Mouse (Mus musculus): ENCODE results near the gene Myrip. TPM values are rescaled to one million over a fixed set of nuclear protein-coding genes. Genes with fewer than 3 reads are reported as not detected.

The Myrip gene
- total RNA-seq, 4 experiments from 2014 or later = 5.5 to 10.8 (median 7.0) TPM

DNA sequence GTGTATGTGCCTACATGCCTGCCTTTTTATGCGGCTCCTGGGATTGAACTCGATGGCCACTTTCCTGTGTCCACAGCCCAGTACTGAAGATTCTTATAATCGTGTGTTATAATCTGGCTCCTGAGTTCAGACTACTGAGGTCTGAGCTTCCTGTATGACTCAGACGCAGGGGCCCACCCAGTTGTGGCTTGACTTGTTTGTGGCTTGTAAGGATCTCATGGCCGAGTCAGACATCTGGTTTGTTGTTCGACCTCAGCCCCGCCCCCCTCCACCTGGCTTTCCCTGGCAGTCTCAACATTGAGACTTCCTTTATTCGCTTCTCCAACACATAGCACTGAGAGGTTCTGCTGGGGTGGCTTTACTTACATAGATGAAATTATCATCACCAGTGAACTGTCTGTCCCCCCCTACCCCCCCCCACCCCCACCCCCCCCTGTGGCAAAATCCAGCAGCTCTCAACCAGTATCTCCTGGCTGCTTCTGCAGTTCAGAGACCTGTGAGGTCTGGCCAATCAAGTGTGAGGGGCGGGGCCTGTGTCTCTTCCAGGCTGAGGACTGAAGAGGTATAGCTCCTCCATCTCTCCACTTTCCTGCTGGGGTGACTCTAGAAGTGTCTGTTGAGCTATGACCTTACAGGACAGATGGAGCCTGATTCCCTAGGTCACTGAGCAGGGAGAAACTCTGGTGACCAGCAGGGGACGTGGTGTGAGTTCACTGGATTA, 38.8 kb downstream of the Myrip start:
- DNase-seq = no peak

DNA sequence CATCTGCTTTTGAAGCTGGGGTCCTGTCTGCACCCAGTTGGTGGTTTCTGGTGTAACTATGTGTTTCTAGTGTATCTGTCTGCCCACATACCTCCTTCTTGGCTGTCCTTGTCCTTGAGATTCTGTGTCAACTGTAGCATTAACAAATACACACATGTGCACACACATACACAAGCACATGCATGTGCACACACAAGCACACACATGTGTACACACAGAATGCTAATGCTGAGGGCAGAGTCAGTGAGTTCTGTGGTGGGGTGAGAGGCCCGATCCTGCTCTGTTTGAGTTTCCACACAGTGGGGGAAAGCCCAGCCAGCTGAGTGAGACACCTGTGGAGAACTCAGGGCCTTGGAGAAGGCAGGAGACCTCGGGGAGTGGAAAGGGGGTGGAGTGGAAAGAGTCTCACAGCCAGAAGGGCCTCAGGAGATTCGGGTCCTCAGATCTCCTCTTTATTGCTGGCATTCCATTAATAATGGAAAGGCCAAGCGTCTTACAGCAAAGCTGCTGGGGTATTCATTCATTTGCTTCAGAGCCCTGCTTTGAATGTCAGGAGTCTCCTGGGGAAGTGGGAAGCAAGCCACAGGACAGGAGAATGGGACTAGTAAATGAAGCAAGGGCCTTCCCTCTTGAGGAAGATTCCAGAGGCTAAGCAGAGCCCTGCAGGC, 41.9 kb downstream of the Myrip start:
- DNase-seq = no peak

DNA sequence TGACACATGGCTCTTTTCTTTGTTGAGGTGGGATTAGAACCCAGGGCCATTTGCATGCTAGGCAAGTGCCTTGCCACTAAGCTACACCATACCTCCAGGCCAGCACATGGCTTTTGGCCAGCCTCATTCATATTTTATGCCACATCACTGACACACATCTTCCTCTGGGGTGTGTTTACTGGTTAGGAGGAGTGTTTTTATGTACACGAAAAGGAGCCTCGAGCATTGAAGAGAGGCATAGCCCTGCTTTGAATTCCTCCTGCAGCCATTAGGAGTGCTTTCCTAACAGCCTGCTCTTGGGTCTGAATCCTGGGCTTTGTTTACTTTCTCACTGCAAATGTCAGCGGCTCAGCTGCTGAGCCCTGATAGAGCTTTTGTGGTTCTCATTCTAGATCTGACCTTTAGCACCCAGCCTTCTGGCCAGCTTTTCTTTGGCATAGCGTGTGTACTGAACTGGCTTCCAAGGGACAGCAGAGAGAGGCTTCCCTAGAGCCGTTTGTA, 44.4 kb downstream of the Myrip start:
- no peak for DNase-seq

DNA sequence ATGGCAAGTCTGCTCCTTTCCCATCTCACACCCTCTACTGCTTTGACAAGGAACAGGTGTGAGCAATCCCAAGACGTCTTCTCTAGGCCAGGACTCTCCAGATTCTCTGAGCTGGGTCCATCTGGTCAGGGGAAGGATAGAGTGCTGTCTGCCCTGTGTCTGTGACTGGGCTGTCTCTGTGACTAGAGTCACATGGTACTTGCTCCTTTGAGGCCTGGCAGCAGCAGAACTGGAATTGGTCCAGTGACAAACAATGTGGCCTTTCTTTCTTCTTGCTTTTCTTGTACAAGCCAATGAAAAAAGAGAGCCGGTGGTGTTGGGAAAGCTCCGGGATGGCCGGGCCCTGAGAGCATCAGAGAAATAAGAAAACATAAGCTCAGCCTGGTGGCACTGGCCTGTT, 47.8 kb downstream of the Myrip start:
- no peak for DNase-seq

DNA sequence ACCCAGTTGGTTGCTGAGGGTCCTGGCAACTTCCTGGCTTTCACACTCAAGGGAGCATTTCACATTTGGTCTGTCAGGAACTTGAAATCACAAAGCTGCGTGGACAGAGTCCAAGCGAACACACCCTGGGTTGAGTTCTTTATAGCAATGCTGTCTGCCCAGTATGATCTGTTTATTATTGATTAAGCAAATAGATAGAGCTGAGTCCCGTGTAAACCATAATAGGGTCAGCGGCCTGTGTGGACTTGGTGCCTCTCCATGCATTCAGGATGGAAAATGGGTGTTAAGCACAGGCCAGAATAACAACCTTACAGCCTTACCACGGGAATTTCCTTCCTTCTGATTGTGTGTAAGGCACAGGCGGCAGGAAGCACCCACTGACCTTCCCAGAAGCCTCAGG, 49.0 kb downstream of the Myrip start:
- no peak for DNase-seq

DNA sequence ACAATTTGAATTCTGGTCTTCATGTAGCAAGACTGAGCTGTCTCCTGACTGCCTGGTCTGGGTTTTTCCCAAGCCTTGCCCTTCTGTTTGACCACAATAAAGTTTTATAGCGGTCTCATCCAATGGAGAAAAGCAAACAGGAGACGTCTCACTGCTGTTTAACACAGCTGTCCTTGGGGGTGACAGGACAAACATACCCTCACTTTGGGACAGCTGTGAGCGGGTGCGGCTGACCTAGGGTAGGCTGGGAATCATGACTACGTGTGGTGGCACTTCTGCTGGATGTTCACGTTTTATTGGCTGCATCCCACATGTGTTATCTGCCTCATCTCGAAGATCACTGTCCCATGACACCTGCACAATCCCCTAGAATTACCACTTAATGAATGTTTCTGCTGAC, 49.7 kb downstream of the Myrip start:
- no peak for DNase-seq

DNA sequence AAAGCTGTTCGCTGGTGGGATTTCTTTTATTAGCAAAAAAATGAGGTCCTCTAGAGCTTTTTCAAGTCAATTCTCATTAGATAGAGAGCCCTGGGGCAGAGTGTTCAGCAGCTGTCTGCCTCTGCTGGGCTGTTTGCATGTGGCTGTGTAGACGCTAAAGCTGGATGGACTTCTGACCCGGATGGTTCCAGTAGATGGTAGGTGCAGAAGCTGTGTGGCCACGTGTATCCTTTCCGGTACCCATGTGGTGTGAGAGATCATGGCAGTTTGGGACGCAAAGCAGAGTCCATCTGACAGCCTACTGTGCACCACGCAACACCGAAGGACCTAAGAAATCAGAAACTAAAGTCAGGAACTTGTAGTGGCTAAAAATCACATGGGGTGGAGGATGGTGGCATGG, 50.2 kb downstream of the Myrip start:
- no peak for DNase-seq

DNA sequence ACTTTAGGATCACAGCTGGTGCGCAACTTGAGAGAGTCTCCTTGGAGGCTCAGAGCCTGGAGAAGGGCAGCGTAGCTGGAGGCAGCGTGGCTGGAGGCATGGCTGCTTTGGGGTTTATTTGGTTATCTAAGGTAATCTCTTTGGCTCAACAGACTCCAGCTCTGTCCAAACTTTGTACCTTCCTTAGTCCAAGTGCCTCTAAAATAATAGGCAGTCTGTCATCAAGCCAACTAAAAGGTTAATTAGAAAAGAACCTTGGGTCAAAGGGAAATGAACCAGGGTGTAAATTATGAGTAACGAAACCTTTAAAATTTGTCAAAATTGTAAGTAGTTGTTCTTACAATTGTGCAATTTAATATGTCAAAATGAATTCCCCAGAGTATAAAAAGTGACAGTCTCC, 51.7 kb downstream of the Myrip start:
- DNase-seq = no peak

DNA sequence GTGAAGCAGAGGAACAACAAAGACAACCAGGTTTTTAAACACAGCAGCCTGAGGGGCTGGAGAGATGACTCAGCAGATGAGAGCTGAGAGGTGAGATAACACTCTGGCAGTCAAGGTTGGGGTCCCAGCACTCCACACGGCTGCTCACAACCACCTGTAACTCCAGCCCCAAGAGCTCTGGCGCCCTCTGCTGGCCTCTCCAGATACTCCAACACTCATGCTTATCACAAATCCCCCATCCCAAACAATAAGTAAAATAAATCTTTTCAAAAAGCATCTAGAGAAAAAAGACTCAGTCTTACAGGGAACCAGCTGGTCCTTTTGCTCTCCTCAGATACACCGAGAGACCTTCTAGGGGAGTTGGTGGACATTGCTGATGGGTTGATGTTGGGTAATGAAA, 52.7 kb downstream of the Myrip start:
- DNase-seq = no peak

DNA sequence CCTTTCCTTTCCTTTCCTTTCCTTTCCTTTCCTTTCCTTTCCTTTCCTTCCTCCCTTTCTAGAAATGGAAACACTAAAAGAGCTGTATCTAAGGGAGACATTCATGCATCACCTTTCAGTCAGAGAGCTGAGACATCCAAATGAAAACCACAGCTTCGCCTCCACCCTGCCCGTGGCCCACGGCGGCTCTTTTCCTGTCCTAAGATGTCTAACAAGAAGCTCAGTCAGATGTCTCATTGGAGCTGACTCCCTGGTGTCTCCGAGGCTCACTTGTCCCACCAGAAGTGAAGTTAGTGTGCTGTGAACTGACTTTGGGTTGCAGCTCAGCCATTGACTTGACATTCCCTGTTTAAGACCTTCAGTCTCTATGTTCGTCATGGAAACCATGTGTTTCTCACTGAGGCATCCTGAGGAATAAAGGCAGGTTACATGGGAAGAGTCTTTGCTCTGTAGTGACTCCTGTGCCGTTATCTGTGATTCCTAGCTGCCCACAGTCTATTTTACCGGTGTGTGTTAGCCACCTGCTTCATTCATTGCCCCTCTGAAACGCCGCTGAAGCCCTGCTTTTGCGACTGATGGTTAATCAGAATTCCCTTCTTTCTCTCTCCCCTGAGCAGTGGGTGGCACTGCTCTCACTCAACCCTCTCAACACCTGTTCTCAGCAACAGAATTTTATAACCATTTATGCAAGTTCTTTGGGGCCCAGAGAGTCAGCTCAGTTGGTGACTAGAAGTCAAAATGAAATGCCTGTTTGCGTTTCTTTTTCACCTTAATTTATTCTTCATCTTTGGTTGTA, 53.4 kb downstream of the Myrip start:
- no peak for DNase-seq

DNA sequence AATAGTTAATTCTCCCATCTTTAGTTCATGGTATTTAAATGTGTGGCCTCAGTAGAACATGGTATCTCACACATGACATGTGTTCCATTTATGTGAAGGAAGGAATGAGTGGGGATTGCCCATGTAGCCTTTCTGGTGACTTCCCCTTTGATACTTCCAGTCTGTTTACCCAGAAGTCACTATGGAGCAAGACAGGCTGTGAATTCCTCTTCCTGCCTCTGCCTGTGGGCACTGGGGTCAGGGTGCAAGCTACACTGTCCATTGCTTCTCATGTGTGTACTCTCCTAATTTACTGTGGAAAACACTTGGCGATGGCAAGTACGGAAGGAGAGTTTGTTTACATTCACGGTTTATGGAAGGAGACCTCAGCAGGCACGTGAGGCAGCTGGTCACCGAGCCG, 55.2 kb downstream of the Myrip start:
- DNase-seq = no peak

DNA sequence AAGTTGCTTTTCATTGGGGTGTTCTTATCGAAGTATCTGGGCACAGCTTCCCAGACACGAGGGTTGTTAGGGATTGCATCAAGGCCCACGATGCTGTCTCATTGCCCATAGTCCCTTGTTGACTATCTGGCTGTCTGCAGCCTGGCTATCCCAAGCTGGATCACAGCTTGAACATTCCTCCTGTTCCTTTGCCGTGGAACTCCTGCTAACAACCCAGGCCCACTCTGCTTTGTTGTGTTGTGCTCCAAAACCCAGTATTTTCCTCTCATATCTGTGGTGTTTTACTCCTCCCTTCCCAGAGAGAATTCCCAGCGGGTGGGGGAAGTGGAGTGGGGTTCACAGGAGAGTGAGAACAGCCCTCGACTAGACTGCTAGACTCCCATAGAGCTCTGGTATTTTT, 56.7 kb downstream of the Myrip start:
- no peak for DNase-seq

DNA sequence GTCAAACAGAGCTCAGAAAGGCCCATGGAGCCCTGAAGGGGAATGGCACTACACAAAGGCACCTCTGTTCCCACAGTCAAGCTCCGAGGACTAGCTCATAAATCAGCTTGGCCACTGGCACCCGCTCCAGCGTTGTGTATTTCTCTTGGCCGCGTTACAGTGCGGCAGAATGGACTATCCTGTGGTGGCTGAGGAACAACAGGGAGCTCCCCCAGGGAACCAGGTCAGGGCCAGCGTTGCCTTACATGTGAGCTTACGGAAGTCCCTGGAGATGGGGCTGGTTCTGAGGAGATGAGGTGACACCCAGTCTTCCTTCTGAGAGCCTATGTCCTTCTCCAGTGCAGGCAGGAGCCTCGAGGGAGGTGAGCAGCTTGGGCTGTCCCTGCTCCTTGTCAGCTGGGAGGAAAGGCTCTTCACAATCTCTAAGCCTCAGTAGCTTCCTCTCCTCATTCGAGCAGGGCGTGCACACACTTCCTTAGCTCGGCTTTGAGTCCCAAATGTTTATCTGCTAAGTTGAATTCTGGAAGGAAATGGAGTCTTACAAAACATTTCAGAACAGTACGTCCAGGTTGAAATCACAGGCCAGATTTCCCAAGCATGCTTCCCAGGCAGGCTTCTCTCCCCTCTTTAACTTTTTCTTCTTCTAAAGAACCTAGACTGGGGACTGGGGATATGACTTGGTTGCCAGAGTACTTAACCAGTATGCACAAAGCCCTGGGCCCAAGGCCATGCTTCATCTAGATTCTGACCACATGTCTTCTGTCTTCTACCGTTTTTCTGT, 59.3 kb downstream of the Myrip start:
- peak; percentile 85 for DNase-seq

DNA sequence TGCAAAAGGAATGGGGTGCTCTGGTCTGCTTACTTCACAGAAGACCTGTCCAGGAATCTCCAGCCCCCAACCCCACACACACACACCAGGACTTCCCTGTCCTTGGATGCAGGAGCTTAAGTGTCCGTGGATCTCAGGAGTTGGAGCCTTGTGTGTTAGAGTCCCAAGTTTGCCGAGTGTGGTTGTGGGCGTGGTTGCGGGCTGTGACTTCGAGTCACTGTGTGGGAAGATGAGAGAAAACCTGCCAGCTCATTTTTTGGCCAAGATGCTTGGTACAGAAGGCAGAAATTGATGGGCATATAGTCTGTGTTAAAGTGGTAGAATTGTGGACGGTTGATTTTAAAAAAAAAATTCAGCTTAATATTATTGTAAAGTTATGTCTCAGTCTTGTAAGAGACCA, 60.3 kb downstream of the Myrip start:
- no peak for DNase-seq

DNA sequence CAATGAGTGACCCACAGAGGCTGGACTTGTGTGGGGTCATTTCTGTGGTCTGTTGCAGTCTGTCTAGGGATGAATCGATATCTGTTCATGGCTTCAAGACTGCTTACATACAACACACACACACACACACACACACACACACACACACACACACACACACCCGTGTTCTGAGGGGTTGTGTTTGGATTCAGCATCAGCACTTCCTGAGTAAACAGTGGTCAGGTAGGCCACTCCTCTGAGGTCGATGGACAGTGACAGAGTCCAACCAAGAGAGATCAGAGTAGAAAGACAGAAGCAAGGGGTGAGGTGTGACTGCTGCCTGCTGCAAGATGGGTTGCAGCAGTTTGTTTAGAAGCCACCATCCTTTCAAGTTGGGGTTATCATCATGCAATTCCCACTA, 61.4 kb downstream of the Myrip start:
- DNase-seq = no peak

DNA sequence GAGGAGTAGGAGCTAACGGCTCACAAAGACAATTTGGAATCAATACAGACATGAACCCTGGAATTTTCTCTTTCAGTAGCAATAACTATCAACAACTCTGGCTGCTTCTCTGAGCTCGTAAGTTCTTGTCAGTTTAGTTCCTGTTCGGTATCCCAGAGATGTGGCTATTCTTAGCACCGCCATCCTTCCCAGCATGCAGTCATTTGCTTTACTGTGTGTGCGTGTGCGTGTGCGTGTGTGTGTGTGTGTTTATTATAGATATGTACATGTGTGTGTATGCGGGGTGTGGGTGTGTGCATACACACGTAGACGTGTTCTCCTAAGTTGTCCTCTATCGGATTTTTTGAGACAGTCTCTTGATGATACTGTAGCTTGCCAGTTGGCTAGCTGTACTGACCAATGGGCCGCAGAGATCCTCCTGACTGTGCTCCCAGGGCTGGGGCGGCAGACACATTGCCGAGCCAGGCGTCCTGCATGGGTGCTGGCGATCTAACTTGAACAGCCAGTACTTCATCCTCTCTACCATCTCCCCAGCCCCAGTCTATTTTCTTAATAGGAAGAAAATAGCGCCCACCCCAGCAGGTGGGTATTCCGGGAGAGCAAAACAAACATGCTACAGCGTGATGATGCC, 63.5 kb downstream of the Myrip start:
- no peak for DNase-seq

DNA sequence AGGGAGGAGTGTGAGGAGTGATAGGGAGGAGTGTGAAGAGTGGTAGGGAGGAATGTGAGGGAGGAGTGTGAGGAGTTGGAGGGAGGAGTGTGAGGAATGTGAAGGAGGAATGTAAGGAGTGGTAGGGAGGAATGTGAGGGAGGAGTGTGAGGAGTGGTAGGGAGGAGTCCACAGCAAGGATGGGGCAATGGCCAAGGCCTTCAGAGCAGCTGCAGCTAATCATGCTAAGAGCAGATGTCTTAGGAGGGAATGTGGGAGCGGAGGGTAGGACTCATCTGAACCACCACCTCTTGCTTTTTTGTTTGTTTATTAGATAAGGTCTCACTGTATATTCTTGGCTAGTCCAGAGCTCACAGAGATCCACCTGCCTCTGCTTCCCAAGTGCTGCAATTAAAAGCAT, 66.2 kb downstream of the Myrip start:
- no peak for DNase-seq

DNA sequence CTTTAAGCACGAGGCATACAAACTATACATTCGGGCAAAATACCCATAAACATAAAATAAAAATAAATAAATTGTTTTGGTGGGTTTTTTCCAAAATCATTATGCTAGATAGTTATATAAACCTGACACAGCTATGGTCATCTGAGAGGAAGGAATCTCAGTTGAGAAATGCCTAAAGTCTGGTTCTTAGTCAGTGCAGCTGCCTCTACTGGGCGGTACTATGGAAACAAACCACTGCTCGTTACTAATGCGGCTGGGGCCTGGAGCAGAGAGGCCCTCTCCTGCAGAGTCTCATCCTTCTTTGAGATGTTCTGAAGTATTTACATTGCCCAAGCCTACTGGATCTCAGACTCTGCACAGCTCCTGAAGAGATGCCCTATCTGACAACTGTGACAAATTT, 70.3 kb downstream of the Myrip start:
- no peak for DNase-seq

DNA sequence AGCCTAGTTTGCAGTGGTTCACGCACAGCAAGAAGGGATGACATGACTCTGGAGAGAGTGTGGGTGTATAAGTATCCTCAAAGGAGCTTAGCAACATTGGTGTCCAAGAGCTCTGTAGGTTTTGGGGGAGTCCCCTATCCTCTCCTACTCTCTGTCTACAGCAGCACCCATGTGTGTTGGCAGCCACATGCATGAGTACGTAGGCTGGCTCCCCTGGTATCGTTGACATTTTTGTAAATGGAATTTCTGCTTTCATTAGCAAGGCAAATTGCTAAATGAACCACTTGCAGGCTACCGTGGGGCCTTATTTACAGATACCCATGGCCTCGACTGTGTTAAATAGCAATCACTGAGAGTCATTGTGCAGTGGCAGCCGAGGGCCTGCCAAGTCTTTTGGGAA, 71.0 kb downstream of the Myrip start:
- DNase-seq = no peak

DNA sequence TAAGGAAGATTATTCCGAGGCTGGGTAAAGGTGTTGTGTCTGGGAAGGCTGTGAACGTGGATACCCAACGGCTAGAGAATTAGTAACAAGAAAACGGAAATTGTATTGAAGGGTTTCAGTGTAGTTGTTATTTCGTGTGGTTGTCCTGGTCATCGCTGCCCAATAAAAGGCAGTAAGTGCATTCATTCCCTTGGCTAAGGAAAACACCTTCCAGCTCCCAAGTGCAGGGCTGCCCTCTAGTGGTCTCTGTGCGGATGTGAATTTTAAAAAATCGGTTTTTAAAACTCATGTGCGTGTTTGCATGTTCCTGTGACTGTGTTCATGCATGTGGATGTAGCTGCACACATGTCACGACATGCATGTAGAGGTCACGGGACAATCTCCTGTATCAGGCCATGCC, 76.4 kb downstream of the Myrip start:
- DNase-seq = no peak

DNA sequence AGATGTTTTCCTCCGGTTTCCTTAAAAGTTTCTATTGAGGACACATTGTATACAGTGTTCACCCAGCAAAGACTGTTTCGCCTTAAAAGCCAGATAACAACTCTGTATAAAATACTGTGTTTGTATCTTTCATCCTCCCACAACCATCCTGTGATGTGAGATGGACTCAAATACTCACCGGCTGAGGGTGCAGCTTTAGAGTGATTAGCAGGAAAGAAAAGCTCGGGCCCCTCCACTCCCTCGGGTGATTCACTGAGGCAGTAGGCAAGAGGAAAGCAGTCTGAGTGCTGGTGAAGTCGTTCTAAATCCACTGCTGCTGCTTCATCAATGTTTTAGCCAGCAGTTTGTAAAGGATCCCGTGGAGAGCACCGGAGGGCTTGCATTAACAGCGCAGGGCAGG, 93.9 kb downstream of the Myrip start:
- no peak for DNase-seq

DNA sequence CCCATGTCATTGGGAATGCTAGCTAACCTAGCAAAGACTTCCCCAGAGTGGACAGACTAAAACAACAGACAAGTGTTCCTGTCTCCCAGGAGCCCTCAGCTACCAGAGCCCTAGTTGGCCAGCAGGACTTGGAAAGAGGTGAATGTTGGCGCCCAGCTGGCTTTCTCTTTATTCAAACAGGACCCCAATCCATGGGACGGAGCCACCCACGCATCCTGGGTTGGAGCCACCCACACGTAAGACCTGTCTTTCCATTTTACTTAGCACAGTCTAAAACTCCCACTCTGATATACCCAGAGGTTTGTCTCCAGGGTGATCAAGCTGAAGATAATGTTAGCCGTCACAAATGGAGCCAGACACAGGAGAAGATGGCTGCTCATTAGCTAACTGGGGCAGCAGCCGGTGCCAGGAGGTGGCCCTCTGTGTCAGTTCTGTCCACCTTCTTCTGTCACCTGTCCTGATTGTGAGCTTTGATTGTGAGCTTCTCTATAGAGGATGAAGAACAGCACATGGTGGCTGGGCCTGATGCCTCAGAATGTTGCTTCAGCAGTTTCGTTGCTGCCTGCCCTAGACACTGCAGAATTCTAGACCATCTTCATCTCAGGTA, 95.4 kb downstream of the Myrip start:
- no peak for DNase-seq
